Mouse (Mus musculus) limb, embryonic 11.5 days (tissue): ENCODE data around the gene Phrf1. TPM values are rescaled to one million over a fixed set of nuclear protein-coding genes. Genes with fewer than 3 reads are reported as not detected.
A peak's percentile ranks its signal among the peaks of the same experiment; 100 is the strongest.
"Not testable (repeated sequence)": the region's sequence is repeated elsewhere in the genome, so short reads cannot be mapped to it uniquely, and the experiment has no call there.

Experiments
- ATAC-seq: fragments of 200-750 bp; cut with Nextera tagmentation; 2 replicates; pipeline ENCODE4 v1.8.0; 2017; ENCODE audit warnings: low read depth; ENCODE audit not compliant: insufficient number of reproducible peaks, low FRiP score, low TSS enrichment
- DNase-seq: peaks from one replicate; pipeline ENCODE4 v3.0.0-alpha.2; 2015; ENCODE audit warnings: low spot score
- H3K27ac ChIP-seq: fragments of 300-500 bp; sonication (generic); replicated peaks from 2 replicates; pipeline ENCODE4 v1.5.1; 2014; ENCODE audit warnings: low read depth, mild to moderate bottlenecking, low read length
- H3K27me3 ChIP-seq: fragments of 300-500 bp; sonication (generic); 2 replicates; pipeline ENCODE4 v1.6.1; 2014; ENCODE audit warnings: mild to moderate bottlenecking, low read length, mixed read lengths; ENCODE audit not compliant: control insufficient read depth, insufficient read depth
- H3K36me3 ChIP-seq: fragments of 300-500 bp; sonication (generic); 2 replicates; pipeline ENCODE4 v1.6.1; 2014; ENCODE audit warnings: mild to moderate bottlenecking, low read length, moderate library complexity, mixed read lengths; ENCODE audit not compliant: control insufficient read depth, insufficient read depth
- H3K4me1 ChIP-seq: fragments of 300-500 bp; sonication (generic); 2 replicates; pipeline ENCODE4 v1.6.1; 2014; ENCODE audit warnings: low read length, mixed read lengths; ENCODE audit not compliant: control insufficient read depth, insufficient read depth
- H3K4me2 ChIP-seq: fragments of 300-500 bp; sonication (generic); 2 replicates; pipeline ENCODE4 v1.6.1; 2014; ENCODE audit warnings: low read depth, mild to moderate bottlenecking, moderate library complexity; ENCODE audit not compliant: severe bottlenecking
- H3K4me3 ChIP-seq: fragments of 300-500 bp; sonication (generic); 2 replicates; pipeline ENCODE4 v1.5.1; 2014; ENCODE audit warnings: low read depth, low read length
- H3K9ac ChIP-seq: fragments of 300-500 bp; sonication (generic); 2 replicates; pipeline ENCODE4 v1.6.1; 2014; ENCODE audit warnings: mild to moderate bottlenecking, low read length
- H3K9me3 ChIP-seq: fragments of 300-500 bp; sonication (generic); 2 replicates; pipeline ENCODE4 v1.6.1; 2016; ENCODE audit warnings: low read length; ENCODE audit not compliant: control insufficient read depth
- WGBS: fragments of 180-500 bp; shearing (Covaris S2); extraction: QIAGEN DNeasy Blood & Tissue Kit; methylation state at CpG from one replicate; pipeline ENCODE4 v1.1.7; 2014; 5-methylcytosine and 5-hydroxymethylcytosine counted together
- polyA plus RNA-seq: library from polyadenylated mRNA; unstranded; fragments of >200 nt; fragmentation: Nextera tagmentation; extraction: Ambion mirVana; gene quantifications from 2 replicates; pipeline ENCODE4 v1.2.1, GENCODE M21; 2014

Phrf1 gene
- polyA plus RNA-seq, 1 experiment from 2014 or later: 83.4 TPM

- no peak for DNase-seq
- 96% methylated on average over 9 of the region's 10 CpGs for WGBS
- ATAC-seq: no peak
Measured at GRCm38 (mm10) chr7:141231551-141231950, 3.0 kb downstream of the Phrf1 start.

GRCm38 (mm10) chr7:141250486-141250885, 21.9 kb downstream of the Phrf1 start:
- H3K27me3 ChIP-seq, ATAC-seq, H3K4me2 ChIP-seq, H3K9me3 ChIP-seq, H3K9ac ChIP-seq, H3K4me1 ChIP-seq, H3K4me3 ChIP-seq, H3K27ac ChIP-seq, DNase-seq: not testable (repeated sequence)
- peaks cover 33% of the 10 kb centered on the region for H3K36me3 ChIP-seq
- 96% methylated on average over 4 of the region's 4 CpGs for WGBS

More at GRCm38 (mm10) chr7:141231551-141231950, 3.0 kb downstream of the Phrf1 start:
- H3K9ac ChIP-seq: no peak overlapping the region
- H3K4me1 ChIP-seq: peaks cover 7% of the 10 kb centered on the region
- peaks cover 31% of the 10 kb centered on the region for H3K36me3 ChIP-seq
- H3K27me3 ChIP-seq: no peaks in the 10 kb centered on the region
- no peaks in the 10 kb centered on the region for H3K9me3 ChIP-seq
- H3K27ac ChIP-seq: no peak overlapping the region
- H3K4me2 ChIP-seq: no peak overlapping the region
- H3K4me3 ChIP-seq: no peak overlapping the region

GRCm38 (mm10) chr7:141256159-141256558, 27.6 kb downstream of the Phrf1 start:
- Histone ChIP-seq H3K27me3 (no peaks in the 10 kb centered on the region), H3K27ac (no peak overlapping the region), H3K9me3 (no peaks in the 10 kb centered on the region), H3K4me3 (no peak overlapping the region), H3K4me1 (no peaks in the 10 kb centered on the region), H3K36me3 (peaks cover 40% of the 10 kb centered on the region), H3K9ac (no peak overlapping the region), H3K4me2 (no peak overlapping the region)
- 93% methylated on average over 10 of the region's 10 CpGs for whole genome bisulfite sequencing
- ATAC-seq (no peak), DNase-seq (no peak)

GRCm38 (mm10) chr7:141261480-141261879, 32.9 kb downstream of the Phrf1 start:
- no peak for ATAC-seq
- 95% methylated on average over 3 of the region's 3 CpGs for WGBS
- H3K4me2 ChIP-seq: no peak overlapping the region
- DNase-seq: no peak
- H3K27me3 ChIP-seq: no peaks in the 10 kb centered on the region
- H3K4me3 ChIP-seq: no peak overlapping the region
- H3K9me3 ChIP-seq: no peaks in the 10 kb centered on the region
- H3K9ac ChIP-seq: no peak overlapping the region
- peaks cover 11% of the 10 kb centered on the region for H3K4me1 ChIP-seq
- no peak overlapping the region for H3K27ac ChIP-seq
- H3K36me3 ChIP-seq: peaks cover 49% of the 10 kb centered on the region

- no peak overlapping the region for H3K27ac ChIP-seq
- ATAC-seq: no peak
- no peaks in the 10 kb centered on the region for H3K9me3 ChIP-seq
- no peaks in the 10 kb centered on the region for H3K27me3 ChIP-seq
- WGBS: 89% methylated on average over 13 of the region's 13 CpGs
- H3K4me3 ChIP-seq: no peak overlapping the region
- H3K36me3 ChIP-seq: peaks cover 36% of the 10 kb centered on the region
- no peak overlapping the region for H3K4me2 ChIP-seq
- no peak overlapping the region for H3K9ac ChIP-seq
- peaks cover 11% of the 10 kb centered on the region for H3K4me1 ChIP-seq
- no peak for DNase-seq
Measured at GRCm38 (mm10) chr7:141263640-141264039, 35.1 kb downstream of the Phrf1 start.

- peaks cover 11% of the 10 kb centered on the region for H3K4me1 ChIP-seq
- ATAC-seq: no peak
- H3K9me3 ChIP-seq: no peaks in the 10 kb centered on the region
- peaks cover 35% of the 10 kb centered on the region for H3K36me3 ChIP-seq
- DNase-seq: no peak
- H3K4me2 ChIP-seq: no peak overlapping the region
- H3K4me3 ChIP-seq: no peak overlapping the region
- no peak overlapping the region for H3K9ac ChIP-seq
- WGBS: 73% methylated on average over 11 of the region's 11 CpGs
- no peak overlapping the region for H3K27ac ChIP-seq
- no peaks in the 10 kb centered on the region for H3K27me3 ChIP-seq
Measured at GRCm38 (mm10) chr7:141264041-141264700, 35.6 kb downstream of the Phrf1 start.

GRCm38 (mm10) chr7:141264761-141265410, 36.3 kb downstream of the Phrf1 start:
- Histone ChIP-seq H3K27me3 (no peaks in the 10 kb centered on the region), H3K4me2 (no peak overlapping the region), H3K36me3 (peaks cover 31% of the 10 kb centered on the region), H3K4me3 (no peak overlapping the region), H3K9ac (no peak overlapping the region), H3K4me1 (peaks cover 11% of the 10 kb centered on the region), H3K9me3 (no peaks in the 10 kb centered on the region), H3K27ac (no peak overlapping the region)
- 38% methylated on average over 12 of the region's 12 CpGs for WGBS
- ATAC-seq (no peak), DNase-seq (peak; percentile 53)

GRCm38 (mm10) chr7:141265411-141265738, 36.8 kb downstream of the Phrf1 start:
- H3K4me3 ChIP-seq: no peak overlapping the region; the same call in 1 of the 2 replicates
- H3K9ac ChIP-seq: no peak overlapping the region
- H3K9me3 ChIP-seq: no peaks in the 10 kb centered on the region
- peak; percentile 31 for DNase-seq
- no peak overlapping the region for H3K27ac ChIP-seq
- H3K27me3 ChIP-seq: no peaks in the 10 kb centered on the region
- H3K4me2 ChIP-seq: no peak overlapping the region; the same call in 1 of the 2 replicates
- ATAC-seq: no peak
- WGBS: 45% methylated on average over 11 of the region's 11 CpGs
- H3K36me3 ChIP-seq: peaks cover 26% of the 10 kb centered on the region
- H3K4me1 ChIP-seq: peaks cover 11% of the 10 kb centered on the region
